Comparison of ENCODE assay signal across 9 mouse cellular contexts in the genomic region with DNA sequence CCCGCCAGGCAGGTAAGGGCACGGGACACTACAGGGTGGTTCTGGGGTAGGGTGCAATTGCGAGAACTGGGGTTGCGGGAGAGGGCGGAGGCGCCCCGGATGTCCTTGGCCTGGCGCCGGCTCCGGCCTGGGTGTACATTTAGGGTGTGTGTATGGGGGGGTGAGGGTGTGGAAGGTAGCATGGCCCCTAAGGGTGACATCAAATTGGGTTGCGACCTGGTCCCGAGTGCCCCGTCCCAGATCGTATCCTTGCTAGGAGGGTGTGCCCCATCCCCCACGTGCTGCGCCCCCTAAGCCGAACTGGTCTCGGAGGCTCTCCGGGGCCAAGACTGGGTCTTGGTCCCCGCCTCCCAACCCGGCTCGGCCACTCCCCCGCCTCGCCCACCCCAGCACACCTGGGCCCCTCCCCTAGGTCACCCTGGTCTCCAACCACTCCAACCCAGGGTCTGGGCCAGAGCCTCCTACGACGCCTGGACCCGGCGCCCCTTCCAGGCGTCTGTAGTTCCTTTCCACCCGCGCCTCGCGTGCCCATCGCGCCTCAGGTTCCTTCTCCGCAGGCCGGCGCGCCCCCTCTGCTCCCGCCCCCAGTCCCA. TPM values are rescaled to one million over a fixed set of nuclear protein-coding genes. Genes with fewer than 3 reads are reported as not detected.
DNase-seq lines count a peak whose midpoint lies in the region; ATAC-seq lines count a peak whose summit lies in the region.
"Had no signal": no experiment of that assay in that cellular context is flagged by ENCODE, and none has a peak within 500 bp of the region (broad histone marks: within the 10 kb centered on the region; RNA-seq: fewer than 3 reads in every experiment).

No protein-coding gene starts in this region.

- peak overlapping the region; percentile 83 for H3K9ac ChIP-seq in forebrain, embryonic 16.5 days (replicated peaks; ENCODE audit: low read depth, low read length)
- H3K9ac ChIP-seq in limb, embryonic 13.5 days: peak overlapping the region; percentile 67

- peak; percentile 72 for DNase-seq in cerebellum, adult 11-12 months
- peak; percentile 41 for DNase-seq in right cerebral cortex, postnatal 4 days
- DNase-seq in right cerebral cortex, postnatal 36 days (ENCODE audit: low spot score in 2 of 2): no peak
- peak; percentile 46 for DNase-seq in splenic B cell, adult 2 months (ENCODE audit: low read depth, low spot score)

- peak overlapping the region; percentile 87 for H3K4me2 ChIP-seq in forebrain, embryonic 16.5 days (ENCODE audit: low read length)
- peak overlapping the region; percentile 98 for H3K4me2 ChIP-seq in limb, embryonic 13.5 days (replicated peaks)

- no peaks in the 10 kb centered on the region for H3K27me3 ChIP-seq in forebrain, embryonic 16.5 days (replicated peaks; ENCODE audit: control insufficient read depth, insufficient read depth, low read length)
- H3K27me3 ChIP-seq in limb, embryonic 13.5 days: peaks cover 40% of the 10 kb centered on the region
- no peaks in the 10 kb centered on the region for H3K27me3 ChIP-seq in splenic B cell, adult 2 months (ENCODE audit: control insufficient read depth, insufficient read depth, low read length, poor library complexity, severe bottlenecking)

- H3K9me3 ChIP-seq in forebrain, embryonic 16.5 days (ENCODE audit: control insufficient read depth, low read length): no peaks in the 10 kb centered on the region
- no peaks in the 10 kb centered on the region for H3K9me3 ChIP-seq in limb, embryonic 13.5 days
- H3K9me3 ChIP-seq: G1E had no signal

- no peak for ATAC-seq in cerebellum, adult (ENCODE audit: insufficient number of reproducible peaks, low FRiP score, low TSS enrichment)
- ATAC-seq in forebrain, embryonic 16.5 days: peak; percentile 18
- ATAC-seq in limb, embryonic 13.5 days (ENCODE audit: low FRiP score, low read depth): no peak
- no peak for ATAC-seq in erythroblast, adult 5-6 weeks (replicated peaks; ENCODE audit: low FRiP score, poor library complexity, severe bottlenecking)

- H3K4me1 ChIP-seq in forebrain, embryonic 16.5 days (replicated peaks; ENCODE audit: control insufficient read depth, insufficient read depth, low read length): peaks cover 25% of the 10 kb centered on the region
- peaks cover 56% of the 10 kb centered on the region for H3K4me1 ChIP-seq in limb, embryonic 13.5 days

- H3K27ac ChIP-seq in forebrain, embryonic 16.5 days (ENCODE audit: low read length): peak overlapping the region; percentile 56
- no peak overlapping the region for H3K27ac ChIP-seq in limb, embryonic 13.5 days

- peaks cover 8% of the 10 kb centered on the region for H3K36me3 ChIP-seq in forebrain, embryonic 16.5 days (ENCODE audit: control insufficient read depth, insufficient read depth)
- no peaks in the 10 kb centered on the region for H3K36me3 ChIP-seq in limb, embryonic 13.5 days
- peaks cover 2% of the 10 kb centered on the region; the same call in 1 of the 2 replicates for H3K36me3 ChIP-seq in splenic B cell, adult 2 months (ENCODE audit: control insufficient read depth, insufficient read depth, low read length, poor library complexity, severe bottlenecking)
- H3K36me3 ChIP-seq: G1E had no signal

- peak overlapping the region; percentile 71 for H3K4me3 ChIP-seq in forebrain, embryonic 16.5 days (replicated peaks; ENCODE audit: low read length)
- peak overlapping the region; percentile 56 for H3K4me3 ChIP-seq in limb, embryonic 13.5 days

- WGBS in forebrain, embryonic 16.5 days: 0% methylated on average over 31 of the region's 40 CpGs
- WGBS in limb, embryonic 13.5 days: under 1% methylated on average over 39 of the region's 40 CpGs

RNA-seq across cellular contexts. Expression of a gene that starts 0.3 kb away (rescaled TPM):
- polyA plus RNA-seq in forebrain, embryonic 16.5 days (2015; fragmentation: Nextera tagmentation; extraction: Ambion mirVana): 20.4 and 26.5 TPM in 2 replicates
- polyA plus RNA-seq in limb, embryonic 13.5 days (2015; fragmentation: Nextera tagmentation; extraction: Ambion mirVana): 3.1 and 3.3 TPM in 2 replicates
- not detected in 2 replicates for total RNA-seq in erythroblast, adult 5-6 weeks (2015; ENCODE audit: low replicate concordance)
- not detected in 2 replicates for total RNA-seq in erythroblast, adult 5-6 weeks (2017; ENCODE audit: low replicate concordance)

RNA-seq across cellular contexts. Expression of a gene that starts 3.7 kb away (rescaled TPM):
- 3.5 and 4.4 TPM in 2 replicates for polyA plus RNA-seq in forebrain, embryonic 16.5 days (2015; fragmentation: Nextera tagmentation; extraction: Ambion mirVana)
- polyA plus RNA-seq in limb, embryonic 13.5 days (2015; fragmentation: Nextera tagmentation; extraction: Ambion mirVana): 5.6 and 6.3 TPM in 2 replicates
- total RNA-seq in erythroblast, adult 5-6 weeks (2015; ENCODE audit: low replicate concordance): 0.19 and 0.63 TPM in 2 replicates
- 0.28 and 1.0 TPM in 2 replicates for total RNA-seq in erythroblast, adult 5-6 weeks (2017; ENCODE audit: low replicate concordance)

RNA-seq across cellular contexts. Expression of a gene that starts 49.1 kb away (rescaled TPM):
- polyA plus RNA-seq in forebrain, embryonic 16.5 days (2015; fragmentation: Nextera tagmentation; extraction: Ambion mirVana): not detected in 2 replicates
- 1.2 TPM in 1 of 2 replicates, not detected in the other for polyA plus RNA-seq in limb, embryonic 13.5 days (2015; fragmentation: Nextera tagmentation; extraction: Ambion mirVana)
- not detected in 2 replicates for total RNA-seq in erythroblast, adult 5-6 weeks (2015; ENCODE audit: low replicate concordance)
- total RNA-seq in erythroblast, adult 5-6 weeks (2017; ENCODE audit: low replicate concordance): not detected in 2 replicates
- total RNA-seq: G1E had no signal
- polyA plus RNA-seq: G1E had no signal

RNA-seq across cellular contexts. Expression of a gene that starts 53.2 kb away (rescaled TPM):
- polyA plus RNA-seq in forebrain, embryonic 16.5 days (2015; fragmentation: Nextera tagmentation; extraction: Ambion mirVana): not detected in 2 replicates
- 0.14 TPM in 1 of 2 replicates, not detected in the other for polyA plus RNA-seq in limb, embryonic 13.5 days (2015; fragmentation: Nextera tagmentation; extraction: Ambion mirVana)
- not detected in 2 replicates for total RNA-seq in erythroblast, adult 5-6 weeks (2015; ENCODE audit: low replicate concordance)
- not detected in 2 replicates for total RNA-seq in erythroblast, adult 5-6 weeks (2017; ENCODE audit: low replicate concordance)
- total RNA-seq: G1E had no signal
- polyA plus RNA-seq: G1E had no signal

Comparison
In these comparisons a context has a peak if more than half of its experiments do, and no peak if none do; other contexts are left out.
1. DNase-seq: peak in cerebellum, adult 11-12 months (single experiment), right cerebral cortex, postnatal 4 days (single experiment) and splenic B cell, adult 2 months (single experiment); none in right cerebral cortex, postnatal 36 days (0 of 2).